Mouse (Mus musculus): Measurements from ENCODE around the gene 1810037I17Rik.

The 1810037I17Rik gene

GRCm38 (mm10) chr3:122924009-122924914, at the start of gene 1810037I17Rik:
TSS of gene 1810037I17Rik (plus strand) at chr3:122924203.
- in situ Hi-C loops (cut with MboI, MseI): loop anchor here (10.0 kb wide), 3 partner anchors 51 to 1209 kb away; partner anchors contain the start of gene Sec24d (in 2 of the 2)

GRCm38 (mm10) chr3:122876870-122877269, 47.1 kb upstream of the 1810037I17Rik start:
- in situ Hi-C loops (cut with MboI, MseI): no loop called here

DNA sequence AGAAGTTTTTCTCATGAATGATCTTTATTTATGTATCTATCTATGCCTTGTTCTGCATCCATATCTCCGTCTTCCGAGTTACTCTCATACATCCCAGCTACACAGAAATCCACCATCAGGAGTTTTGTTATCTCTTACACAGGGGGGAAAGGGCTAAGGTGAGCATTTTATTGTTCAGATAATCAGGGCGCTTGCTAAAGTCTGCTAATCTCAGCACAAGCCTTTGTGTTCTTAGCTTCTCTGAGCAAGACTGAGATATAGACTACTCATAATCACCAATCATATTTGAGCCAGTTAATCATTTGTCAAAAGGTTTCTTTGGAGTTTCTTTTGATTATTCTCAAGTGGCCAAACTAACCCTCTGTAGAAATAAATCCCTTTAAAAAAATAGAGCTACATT, 46.5 kb upstream of the 1810037I17Rik start:
- in situ Hi-C loops (cut with MboI, MseI): no loop called here

DNA sequence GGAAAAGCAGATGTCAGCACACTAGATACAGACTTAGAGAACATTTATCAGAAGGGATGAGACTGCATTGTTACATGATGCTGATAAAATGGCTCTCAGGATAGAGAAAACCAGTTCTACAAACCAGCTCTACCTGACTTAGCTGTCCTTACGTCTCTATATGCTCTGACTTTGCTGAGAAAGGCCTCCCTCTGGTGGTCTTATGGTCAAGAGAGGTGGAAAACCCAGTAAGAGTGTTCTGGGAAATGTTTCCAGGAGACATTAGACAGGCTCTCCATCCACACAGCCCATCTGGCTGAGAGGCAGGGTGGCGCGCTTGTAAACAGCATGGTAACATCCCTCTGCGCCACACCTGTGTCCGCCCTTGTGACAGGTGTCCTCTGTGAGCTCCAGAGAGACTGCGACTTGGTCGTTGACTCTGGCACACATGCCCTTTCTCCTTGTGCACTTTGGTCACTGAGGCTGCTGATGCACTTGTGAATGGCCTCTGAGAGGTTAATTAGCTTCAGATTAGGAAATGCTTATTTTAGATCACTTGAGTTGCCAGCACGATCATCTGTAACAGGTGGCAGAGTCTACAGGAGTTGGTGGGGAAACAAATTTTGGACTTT, 45.2 kb upstream of the 1810037I17Rik start:
- in situ Hi-C loops (cut with MboI, MseI): no loop called here

- in situ Hi-C loops (cut with MboI, MseI): no loop called here
Observed at GRCm38 (mm10) chr3:122887505-122888301, 36.3 kb upstream of the 1810037I17Rik start.

- in situ Hi-C loops (cut with MboI, MseI): no loop called here
Observed at GRCm38 (mm10) chr3:122888371-122888819, 35.6 kb upstream of the 1810037I17Rik start.

DNA sequence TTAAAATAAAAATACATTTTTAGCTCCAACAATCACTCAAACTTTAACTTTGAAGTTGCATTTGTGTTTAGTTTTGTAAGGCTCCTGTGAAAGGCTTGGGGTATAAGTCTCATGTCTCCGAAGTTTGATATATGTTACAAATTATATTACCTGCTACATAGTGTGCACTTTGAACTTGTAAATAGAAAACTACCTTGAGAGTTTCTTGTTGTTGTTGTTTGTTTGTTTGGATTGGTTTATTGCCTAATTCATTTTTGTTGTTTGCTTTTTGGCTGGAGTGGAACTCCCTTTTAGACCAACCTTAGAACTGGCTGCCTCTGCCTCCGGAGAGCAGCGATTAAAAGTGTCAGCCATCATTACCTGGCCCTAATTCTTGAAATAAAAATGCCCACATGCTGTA, 29.2 kb upstream of the 1810037I17Rik start, which contains the start of gene Fabp2:
Gene Fabp2, plus strand, starts transcription at position 301 of the 400 bp plus-strand sequence.
- in situ Hi-C loops (cut with MboI, MseI): no loop called here

DNA sequence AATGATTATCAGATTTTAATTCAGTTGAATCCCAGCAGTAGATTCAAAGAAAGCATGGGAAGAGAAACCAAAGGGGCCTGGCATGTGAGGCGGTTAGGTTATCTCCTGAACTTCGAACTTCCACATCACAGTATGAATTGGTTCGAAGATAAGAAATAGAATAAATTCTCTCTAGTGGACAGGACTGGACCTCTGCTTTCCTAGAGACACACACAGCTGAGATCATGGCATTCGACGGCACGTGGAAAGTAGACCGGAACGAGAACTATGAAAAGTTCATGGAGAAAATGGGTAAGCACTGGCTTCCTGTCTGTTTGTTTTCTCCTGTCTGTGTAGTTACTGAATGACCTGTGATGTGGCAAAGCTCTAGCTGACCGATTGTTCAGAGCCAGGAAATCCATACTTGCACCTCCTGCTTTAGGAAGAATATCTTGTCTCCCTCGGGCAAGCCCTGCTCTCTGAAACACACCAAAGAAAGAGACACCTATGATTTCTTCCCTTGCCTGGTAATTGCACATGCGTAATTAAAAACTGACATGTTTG, 28.7 kb upstream of the 1810037I17Rik start:
- in situ Hi-C loops (cut with MboI, MseI): no loop called here

GRCm38 (mm10) chr3:122898254-122898653, 25.7 kb upstream of the 1810037I17Rik start:
- in situ Hi-C loops (cut with MboI, MseI): no loop called here

DNA sequence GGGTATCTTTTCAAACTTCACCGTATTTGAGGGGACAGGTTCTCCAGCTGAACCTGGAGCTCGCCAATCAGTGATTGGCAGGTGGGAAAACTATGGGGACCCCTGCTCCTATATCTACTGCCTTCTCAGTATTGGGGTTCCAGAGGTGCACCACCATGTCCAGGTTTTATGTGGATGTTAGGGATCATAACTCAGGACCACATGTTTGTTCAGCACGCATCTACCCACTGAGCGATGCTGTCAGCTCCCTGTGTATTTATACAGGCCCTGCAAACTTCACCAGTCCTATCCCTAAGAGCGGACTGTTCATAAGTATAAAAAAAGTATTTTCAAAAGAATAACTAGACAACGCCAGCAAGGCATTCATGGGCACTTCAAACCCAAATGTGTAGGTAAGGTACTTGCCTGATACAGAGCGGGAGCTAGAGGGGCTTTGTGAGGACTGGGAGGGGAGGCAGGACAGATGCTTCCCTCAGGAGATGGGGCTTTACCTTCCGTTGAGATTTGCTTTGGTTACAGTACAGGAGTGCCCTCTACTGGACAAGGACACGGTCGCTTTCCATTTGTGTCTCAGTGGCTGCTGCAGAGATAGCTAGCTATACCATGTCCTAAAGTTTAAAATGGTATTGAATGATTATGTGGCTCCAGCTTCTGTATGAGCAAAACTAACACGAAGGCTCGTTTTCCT, 20.1 kb upstream of the 1810037I17Rik start:
- in situ Hi-C loops (cut with MboI, MseI): loop anchor here (5.0 kb wide), 2 partner anchors 262 to 267 kb away; no protein-coding TSS in a partner anchor

DNA sequence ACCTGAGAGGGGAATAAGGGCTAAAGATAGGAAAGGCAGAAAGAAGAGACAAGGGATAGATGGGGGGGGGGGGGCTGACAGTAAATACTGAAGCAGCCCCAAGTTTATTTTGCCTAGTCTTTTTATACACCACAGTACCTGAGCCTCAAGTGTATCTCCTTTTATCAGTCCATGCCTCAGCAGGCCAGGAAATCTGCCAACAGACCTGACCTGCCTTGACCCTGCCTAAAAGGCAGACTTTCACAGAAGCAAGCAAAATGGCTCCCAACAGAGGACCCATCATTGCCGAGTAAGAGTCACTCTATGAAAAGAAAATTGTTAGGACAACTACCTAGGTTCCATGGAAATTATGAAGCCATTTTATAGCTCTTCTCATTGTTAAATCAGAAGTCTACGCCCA, 16.2 kb upstream of the 1810037I17Rik start:
- in situ Hi-C loops (cut with MboI, MseI): no loop called here

- in situ Hi-C loops (cut with MboI, MseI): loop anchor here in 1 of 2 experiments (10.0 kb wide), 1 partner anchor 1721 kb away; no protein-coding TSS in a partner anchor
Observed at GRCm38 (mm10) chr3:122915493-122915892, 8.5 kb upstream of the 1810037I17Rik start.

DNA sequence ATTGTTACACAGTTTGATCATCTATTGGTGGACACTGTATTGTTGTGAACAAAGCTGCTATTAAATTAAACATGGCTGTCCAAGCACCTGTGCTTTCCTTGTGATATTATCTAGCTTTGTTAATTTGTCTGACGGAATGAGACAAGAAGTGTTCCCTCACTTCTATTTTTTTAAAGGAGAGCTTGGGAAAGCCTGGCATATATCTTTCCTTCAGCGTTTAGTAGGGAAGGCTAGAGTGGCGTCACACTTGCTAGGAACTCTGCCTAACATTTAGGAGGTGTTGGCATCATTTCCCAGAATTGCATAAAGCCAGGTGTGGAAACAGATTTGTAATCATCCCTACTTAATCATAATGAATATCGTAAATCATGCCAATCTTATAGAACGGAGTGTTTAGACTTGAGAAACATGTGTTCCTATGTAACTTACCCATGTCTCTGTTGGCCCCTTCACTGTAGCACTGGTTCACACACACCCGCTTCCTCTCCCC, 7.8 kb upstream of the 1810037I17Rik start:
- in situ Hi-C loops (cut with MboI, MseI): loop anchor here in 1 of 2 experiments (10.0 kb wide), 1 partner anchor 1721 kb away; no protein-coding TSS in a partner anchor

DNA sequence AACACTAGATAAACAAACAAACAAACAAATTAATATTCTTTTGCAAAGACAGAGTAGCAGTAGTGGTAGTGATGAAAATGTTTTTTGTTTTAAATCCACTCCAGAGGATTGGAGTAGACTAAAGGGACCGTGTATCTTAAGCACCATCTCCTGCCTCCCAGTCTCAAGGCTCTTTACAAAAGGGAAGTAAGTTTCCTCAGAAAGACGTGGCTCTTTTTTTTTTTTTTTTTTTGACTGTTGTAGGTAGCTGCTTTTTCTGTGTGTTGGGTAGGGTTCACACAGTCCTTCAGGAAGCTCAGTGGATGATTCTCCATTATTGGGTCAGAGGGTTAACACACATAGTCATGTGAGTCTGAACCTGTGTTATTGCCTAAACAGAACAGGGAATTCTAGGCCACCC, 5.3 kb upstream of the 1810037I17Rik start:
- in situ Hi-C loops (cut with MboI, MseI): loop anchor here in 1 of 2 experiments (10.0 kb wide), 1 partner anchor 1724 kb away; no protein-coding TSS in a partner anchor

- in situ Hi-C loops (cut with MboI, MseI): loop anchor here in 1 of 2 experiments (10.0 kb wide), 1 partner anchor 1724 kb away; no protein-coding TSS in a partner anchor
Observed at GRCm38 (mm10) chr3:122919260-122919659, 4.7 kb upstream of the 1810037I17Rik start, which contains the start of gene Gm10959. TSS of gene Gm10959 (minus strand) at chr3:122919360.

GRCm38 (mm10) chr3:122920572-122921435, 3.2 kb upstream of the 1810037I17Rik start:
- in situ Hi-C loops (cut with MboI, MseI): loop anchor here (10.0 kb wide), 3 partner anchors 54 to 1206 kb away; partner anchors contain the start of gene Sec24d (in 2 of the 2)

DNA sequence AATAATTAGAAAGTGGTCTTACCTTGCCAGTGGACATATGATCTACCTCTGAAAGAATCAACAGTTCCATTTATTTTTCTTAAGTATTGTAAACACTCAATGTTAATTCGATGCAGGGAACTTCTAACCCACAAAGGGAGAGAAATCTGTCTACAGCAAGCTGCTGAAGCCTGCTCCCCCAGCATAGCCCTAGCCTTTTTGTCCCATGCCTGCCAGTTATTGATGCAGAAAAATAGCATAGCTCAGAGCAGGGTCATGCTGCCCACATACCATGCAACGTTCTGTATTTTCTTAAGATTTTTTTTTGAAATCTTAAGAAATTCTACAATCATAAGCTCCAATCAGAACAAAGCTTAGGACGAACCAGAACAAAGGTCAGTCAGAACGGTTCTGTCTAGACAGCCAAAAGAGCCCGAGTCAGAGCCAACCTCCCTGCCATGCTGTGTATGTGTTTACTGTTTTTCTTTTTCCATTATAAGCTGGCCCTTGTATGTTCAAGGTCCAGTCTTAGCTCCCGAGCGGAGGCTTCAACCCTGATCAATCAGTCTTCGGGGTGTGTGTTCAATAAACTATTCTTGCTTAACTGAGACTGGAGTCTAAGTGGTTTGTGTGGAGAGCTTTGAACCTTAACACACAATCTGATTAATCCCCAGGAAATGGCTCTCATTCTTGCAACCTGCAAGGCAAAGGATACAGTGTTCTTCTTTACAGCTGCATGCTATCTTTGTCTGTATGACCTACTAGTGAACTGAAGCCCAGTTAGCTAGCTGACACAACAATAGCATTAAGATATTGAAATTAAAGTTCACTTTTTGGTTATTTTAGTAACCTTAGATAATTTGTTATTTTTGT, 2.1 kb upstream of the 1810037I17Rik start:
- in situ Hi-C loops (cut with MboI, MseI): loop anchor here (10.0 kb wide), 3 partner anchors 53 to 1207 kb away; partner anchors contain the start of gene Sec24d (in 2 of the 2)

DNA sequence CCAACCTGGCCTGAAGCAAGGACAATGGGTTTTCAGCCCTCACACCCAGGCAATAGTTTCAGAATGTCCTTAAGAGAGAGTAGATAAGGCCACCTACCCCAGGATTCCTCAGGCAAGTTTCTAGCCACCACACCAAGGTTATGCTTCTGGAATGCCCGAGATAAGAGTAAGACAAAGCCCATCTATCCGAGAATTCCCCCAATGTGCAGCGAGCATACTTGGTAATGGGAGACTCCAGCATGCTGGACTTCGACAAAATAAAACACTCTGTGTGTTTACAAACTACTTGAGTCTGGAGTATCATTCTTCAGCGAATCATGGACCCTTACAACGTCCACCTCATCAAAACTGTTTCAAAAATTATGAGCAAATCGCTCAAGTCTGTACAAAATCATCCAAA, 856 bp upstream of the 1810037I17Rik start:
- in situ Hi-C loops (cut with MboI, MseI): loop anchor here (10.0 kb wide), 3 partner anchors 52 to 1208 kb away; partner anchors contain the start of gene Sec24d (in 2 of the 2)

Data from T-helper 17 cell (primary cell).